Mouse (Mus musculus): ENCODE measurements at regions not wholly inside any gene's neighbourhood (a gene's known extent, or its start where the extent isn't known, plus 50 kb on each side); places are given as distances from the start of the nearest gene placed in this dataset.

DNA sequence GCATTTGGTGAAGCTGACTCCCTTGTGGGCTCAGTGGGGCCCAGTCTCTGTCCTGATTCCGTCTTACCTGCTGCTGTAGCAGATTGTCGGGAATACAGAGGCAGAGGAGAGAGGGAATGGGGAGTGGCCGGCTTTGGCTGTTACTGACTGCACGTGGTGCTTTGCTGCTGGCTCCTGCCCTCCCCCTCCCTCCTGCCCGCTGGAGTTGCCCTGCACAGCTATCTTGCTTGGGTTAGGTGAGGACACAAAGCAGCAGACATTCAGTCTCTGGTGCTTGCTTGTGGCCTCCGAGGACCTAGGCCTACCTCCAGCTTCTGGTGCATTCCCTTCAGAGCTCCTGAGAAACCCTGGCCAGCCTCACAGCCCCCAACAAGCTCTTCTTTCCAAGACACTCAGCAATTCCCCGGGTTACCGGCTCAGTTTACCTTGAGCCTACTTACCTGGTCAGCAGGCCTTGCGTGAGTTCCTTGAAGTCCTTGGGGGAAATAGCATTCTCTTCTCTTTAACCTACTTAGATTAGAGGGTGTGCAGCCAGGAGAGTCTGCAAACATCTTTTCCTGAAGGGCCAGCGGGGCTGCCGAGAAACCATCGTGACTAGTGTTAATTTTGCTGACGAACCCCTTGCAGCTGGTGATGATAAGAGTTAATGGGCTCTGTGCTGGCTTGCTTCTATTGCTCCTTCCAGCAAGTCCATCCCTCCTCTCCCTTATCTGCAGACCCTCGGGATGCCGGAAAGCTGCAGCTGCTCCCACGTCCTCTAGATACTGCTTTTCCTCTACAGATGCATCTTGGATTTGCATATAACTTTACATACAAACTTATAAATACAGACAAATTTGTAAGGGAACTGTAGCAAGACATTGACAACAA is 1176.2 kb upstream of the A1bg start:
- DNase-seq, result no peak

GRCm38 (mm10) chr15:62096778-62097177 is 1174.0 kb upstream of the A1bg start:
- DNase-seq, result no peak

- no peak for DNase-seq
Measured at GRCm38 (mm10) chr15:62095198-62095597, 1172.4 kb upstream of the A1bg start.

DNA sequence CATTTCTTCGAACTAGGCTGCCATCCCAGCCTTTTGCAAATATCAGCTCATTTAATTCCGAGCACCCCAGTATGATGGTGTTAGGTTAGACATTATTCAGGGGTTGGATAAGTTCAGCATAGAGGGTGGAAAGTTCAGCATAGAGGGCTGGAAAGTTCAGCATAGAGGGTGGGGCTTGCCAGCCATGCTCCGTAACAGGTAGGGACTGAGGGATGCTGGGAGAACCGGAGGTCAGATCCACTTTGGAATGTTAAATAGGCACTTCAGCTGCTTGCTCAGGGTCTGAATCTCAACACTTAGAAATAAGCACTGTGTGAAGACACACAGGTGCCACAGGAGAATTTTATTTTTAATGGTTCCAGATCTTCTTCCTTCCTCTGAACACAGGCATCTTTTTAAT is 1170.9 kb upstream of the A1bg start:
- no peak for DNase-seq

GRCm38 (mm10) chr15:62092671-62093185 is 1169.9 kb upstream of the A1bg start:
- DNase-seq, result no peak

DNA sequence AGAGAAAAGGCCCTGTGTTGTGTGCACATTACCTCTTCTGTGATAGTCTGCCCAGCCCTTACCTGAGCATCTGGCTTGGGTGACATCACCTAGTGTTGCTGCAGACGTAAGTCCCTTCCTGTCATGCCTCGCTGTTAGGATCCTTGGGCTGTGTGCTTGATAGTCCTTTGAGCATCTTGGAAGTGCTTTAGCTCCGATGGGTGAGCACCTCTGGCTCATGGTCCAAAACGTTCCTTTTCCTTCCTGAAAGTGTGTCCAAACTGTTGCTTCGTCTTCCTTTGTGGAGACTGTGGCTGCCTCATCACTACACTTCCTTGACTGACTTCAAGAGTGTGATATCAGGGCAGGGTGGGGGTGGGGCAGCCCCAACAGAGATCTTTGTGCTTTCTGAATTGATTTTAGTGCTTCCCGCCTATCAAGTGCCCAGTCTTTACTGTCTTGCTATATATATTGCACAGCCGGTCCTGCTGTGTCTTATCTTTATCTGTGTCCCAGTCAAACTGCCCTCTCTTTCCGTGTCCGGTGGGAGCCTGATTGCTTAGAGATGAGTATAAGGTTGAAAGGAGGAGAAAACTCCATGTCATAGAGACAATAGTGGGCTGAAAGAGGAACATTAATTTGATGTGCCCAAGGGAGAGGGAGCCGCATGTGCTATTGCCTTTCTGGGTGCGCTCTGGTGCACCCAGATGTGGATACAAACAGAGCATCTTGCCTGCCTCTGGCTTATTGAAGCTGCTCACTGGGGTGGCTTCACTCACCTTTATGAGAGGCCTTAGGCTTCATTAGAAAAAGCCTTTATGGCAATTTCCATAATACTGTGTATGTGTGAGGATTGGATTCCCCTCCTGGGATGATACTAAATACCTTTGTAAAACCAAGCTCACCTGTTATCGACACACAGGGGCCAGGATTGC is 1169.2 kb upstream of the A1bg start:
- no peak for DNase-seq

GRCm38 (mm10) chr15:62091144-62091543 is 1168.3 kb upstream of the A1bg start:
- no peak for DNase-seq

DNA sequence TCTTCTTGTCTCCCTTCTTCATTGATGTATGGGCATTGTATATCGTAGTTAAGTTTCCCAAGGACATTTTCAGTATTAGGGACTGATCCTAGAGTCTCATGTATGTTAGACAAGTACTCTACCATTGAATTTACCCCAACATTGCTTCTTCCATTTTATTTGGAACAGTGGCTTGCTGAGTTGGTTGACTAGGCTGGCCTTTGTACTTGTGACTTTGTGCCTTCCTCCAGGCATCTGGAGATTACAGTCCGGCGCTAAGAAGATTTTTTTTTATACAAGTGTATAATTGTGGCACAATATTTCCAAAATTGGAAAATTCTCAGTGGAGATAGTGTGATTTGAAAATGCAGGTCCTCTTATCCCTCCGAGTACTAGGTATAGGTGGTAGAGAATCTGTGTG is 1165.5 kb upstream of the A1bg start:
- DNase-seq, result no peak

DNA sequence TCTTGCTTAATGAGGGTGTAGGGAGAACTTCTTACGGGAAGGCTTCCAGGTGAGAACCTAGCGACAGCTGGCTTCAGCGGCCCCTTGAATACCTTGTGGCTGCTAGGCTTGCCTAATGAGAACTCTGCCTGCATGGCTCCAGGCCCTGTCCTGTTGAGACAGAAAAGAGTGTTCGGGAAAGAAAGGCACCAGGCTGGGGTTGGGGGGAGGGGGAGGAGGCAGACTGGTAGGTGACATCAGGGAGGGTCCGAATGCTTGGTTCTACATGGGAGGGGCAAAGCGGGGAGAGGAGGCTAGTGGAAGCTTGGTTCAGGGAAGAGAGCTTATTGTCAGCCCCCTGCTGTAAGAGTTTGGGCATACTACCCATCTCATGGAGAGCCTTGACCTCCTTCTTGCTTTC is 1164.9 kb upstream of the A1bg start:
- no peak for DNase-seq

DNA sequence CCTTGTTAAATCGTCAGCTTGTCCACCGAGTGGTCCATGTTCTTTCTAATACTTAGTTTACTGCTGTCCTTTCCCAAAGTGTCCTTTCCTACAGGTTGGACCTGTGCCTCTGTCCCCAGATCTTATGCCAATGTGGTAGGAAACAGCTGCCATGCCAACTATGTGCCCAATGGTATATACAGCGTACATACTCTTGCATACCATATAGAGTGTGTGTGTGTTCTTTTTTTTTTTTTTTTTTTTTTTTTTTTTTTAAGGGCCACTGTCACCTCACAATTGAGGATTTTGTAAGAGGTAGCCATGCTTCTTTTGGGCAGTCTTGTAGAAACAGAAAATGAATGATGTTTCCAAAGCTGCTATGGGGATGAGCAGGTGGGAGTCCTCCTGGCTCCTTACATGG is 1163.2 kb upstream of the A1bg start:
- no peak for DNase-seq

DNA sequence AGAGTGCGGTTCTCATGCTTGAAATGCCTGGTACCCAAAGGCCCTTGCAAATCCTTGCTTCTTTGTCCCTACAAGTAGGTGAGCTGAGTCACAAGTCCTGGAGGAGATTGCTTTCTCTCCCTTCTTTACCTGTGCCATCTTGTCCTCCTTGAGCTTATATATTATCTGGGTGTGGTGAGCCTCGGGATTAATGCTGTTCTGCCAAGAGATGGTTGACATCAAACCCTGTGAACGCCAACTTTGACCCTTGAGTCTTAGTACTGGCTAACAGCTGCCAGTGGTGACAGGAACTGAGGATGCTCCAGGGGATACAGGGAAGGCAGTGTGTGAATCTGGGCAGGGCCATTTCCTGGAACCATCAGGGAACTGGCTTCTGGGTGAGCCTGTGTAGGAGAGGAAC is 1160.5 kb upstream of the A1bg start:
- DNase-seq, result no peak

GRCm38 (mm10) chr15:62082539-62082938 is 1159.7 kb upstream of the A1bg start:
- DNase-seq, result no peak

DNA sequence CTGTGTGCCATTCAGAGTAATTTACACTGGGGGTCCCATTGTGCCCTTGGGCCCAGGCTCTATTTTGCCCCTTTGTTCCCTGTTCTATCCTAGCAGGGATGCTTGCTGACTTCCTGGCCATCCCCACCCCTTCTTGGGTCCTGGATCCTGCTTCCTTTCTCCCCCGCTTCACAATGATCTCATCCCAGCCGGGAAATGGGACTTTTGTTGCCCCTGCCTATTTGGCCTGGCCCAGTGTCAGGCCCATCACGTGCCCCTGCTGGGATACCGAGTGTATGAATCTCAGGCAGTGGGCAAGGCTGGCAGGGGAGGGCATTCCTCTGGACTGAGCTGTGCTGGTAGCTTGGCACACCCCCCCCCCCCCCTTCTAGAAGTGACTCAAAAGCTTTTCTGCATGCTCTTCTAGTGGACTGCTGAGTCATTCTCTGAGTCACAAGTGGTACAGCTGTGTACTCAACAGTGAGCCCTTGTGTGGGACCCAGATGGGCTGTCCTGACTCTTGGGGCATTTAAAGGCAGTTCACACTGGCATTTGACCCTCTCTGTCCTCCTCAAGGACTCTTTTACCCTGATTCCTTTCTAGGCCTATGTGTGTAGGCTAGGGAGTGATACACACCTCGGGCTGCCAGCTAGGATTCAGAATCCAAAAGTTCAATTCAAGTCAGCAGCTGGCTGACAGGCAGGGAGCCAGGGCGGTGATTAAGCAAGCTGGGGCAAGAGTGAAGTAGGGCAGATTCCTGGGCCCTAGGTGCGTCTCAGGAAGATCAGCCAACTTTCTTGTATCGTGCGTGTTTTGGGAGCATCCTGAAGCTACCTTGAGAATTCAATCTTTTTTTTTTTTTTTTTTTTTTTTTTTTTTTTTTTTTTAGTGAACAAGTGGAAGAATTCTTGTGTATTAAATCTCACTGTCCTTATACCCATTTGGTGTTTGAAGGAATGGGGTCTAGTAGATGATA is 1156.6 kb upstream of the A1bg start:
- DNase-seq, result peak; percentile 91

GRCm38 (mm10) chr15:62076552-62077234 is 1153.9 kb upstream of the A1bg start:
- no peak for DNase-seq

DNA sequence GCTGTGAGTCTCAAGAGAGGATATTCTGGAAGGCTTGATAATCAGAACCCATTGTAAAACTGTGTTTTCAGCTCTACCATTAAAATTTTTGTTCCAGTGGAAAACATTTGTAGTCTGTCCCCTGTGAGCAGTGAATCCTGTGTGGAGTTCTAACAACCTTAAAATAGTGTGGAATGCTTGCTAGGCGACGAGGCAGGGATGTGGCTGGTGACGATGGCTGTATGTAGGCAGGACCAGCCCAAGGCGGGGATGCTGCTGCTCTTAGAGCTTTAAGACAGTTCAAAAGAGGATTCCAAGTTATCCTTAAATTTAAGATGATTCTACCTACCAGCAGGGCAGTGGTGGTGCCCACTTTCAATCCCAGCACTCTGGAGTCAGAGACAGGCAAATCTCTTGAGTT is 1151.9 kb upstream of the A1bg start:
- DNase-seq, result no peak

DNA sequence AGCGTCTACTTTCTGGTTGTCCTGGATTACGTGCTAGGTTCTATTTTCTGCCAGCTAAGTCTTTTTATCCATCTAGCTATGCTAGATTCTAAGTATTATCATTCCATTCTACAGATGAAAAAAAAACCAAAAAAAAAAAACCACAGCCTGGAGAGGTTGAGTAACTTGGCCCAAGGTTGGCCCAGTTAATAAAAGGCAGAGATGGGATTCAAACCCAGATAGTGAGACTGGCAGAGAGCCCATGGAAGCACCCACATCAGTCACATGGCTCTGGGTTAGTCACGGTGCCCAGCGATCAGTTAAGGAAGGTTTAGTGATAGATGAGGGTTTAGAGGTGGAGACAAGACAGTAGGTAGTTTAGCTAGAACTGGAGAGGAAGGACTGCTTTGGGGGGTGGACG is 1150.8 kb upstream of the A1bg start:
- no peak for DNase-seq

GRCm38 (mm10) chr15:62071311-62071710 is 1148.5 kb upstream of the A1bg start:
- DNase-seq, result no peak

DNA sequence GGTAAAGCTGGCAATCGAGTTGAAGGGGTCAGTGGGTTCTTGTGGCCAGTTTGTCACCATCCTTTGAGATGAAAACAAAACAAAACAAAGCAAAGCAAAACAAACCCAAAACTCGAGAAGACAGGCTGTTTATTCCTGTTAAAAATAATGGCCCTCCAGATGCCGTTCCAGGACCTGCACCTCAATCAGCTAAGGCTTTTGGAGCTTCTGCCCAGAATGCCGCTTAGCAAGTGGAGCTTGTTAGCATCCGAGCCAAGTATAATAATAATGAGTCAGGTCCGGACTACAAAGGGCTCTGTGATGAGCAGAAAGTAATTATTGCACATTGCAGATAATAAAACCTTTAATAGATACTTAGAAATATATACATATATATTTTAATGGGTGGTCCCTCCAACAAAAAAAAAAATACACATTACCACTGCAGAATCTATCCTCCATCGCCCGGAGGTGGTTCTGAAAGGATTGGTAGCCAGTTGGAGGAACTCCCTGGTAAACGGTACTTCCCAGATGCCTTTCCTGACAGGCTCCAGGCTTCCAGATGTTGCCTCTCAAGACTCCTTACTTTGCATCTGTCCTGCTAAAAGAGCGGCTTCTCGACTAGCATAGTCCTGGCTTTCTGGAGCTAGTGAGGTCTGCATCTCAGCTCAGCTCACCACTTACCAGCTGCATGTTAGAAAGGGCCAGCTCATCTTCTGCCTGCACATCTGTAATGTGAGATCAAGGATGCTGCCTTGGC is 1145.8 kb upstream of the A1bg start:
- no peak for DNase-seq

- DNase-seq, result peak; percentile 69
Measured at GRCm38 (mm10) chr15:62064399-62064798, 1141.6 kb upstream of the A1bg start.

DNA sequence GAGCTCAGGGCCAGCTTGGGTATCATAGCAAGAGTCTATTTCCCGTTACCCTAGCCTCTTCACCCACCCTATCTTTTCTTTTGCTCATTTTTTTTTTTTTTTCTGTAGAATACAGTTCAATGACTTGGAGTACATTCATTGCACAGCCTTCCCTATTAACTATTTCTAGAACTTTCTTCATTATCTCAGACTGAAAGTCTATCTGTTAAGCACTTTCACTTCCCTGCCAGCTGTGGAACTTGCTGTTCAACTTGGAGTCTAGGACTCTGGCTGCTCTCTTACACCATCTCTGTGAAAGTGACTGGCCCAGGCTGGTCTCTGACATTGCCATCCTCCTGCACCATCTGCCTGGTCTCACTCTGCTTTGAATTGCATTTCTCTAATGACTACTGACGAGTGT is 1134.6 kb upstream of the A1bg start:
- peak; percentile 64 for DNase-seq

GRCm38 (mm10) chr15:62056889-62057288 is 1134.1 kb upstream of the A1bg start:
- DNase-seq, result no peak
